Comparison of ENCODE assay signal across 8 mouse cellular contexts in the genomic region with DNA sequence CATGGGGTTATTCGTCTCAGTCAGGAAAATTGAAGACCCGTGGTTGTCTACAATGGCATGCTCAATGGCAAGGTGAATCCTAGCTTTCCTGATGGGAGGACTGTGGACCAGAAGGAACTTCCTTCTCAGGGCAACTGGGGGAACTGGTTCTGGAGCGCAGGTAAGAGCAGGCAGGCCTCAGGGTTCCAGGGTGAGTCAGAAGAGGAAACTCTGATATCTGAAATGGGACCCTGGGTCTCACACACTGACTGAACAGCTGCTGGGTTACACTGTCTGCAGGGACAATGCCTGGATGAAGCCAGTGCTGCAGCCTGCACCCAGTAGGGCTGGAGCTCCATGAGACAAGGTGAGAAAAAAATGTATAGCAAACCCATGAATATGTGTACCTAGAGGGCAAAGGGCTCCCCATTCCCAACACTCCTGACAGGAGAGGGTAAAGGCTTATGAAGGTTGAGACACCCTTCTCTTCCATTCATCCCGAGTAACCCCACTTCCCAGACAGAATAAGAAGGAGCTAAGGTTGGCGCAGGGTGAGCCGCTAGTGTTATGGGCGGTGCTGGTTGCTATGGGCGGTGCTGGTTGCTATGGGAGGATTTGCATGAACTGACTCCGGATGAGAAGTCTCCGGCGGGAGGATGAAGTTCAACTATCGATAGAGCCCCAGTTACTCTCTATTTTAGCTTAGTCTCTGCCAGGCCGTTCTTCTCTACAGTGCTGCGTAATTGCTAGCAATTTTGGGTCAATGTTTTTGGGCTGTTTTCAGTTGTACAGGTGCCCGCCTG. TPM values are rescaled to one million over a fixed set of nuclear protein-coding genes. Genes with fewer than 3 reads are reported as not detected.
DNase-seq lines count a peak whose midpoint lies in the region; ATAC-seq lines count a peak whose summit lies in the region.

No protein-coding gene starts in this region.

- no peak overlapping the region for H3K4me2 ChIP-seq in hindbrain, embryonic 15.5 days
- peak overlapping the region; percentile 54 for H3K4me2 ChIP-seq in liver, embryonic 12.5 days

- 22% methylated on average over 15 of the region's 15 CpGs for WGBS in hindbrain, embryonic 15.5 days
- 29% methylated on average over 15 of the region's 15 CpGs for WGBS in liver, embryonic 12.5 days (ENCODE audit: insufficient replicate concordance)

- peak; percentile 89 for DNase-seq in ZHBTc4 (ENCODE audit: low read depth, low spot score)
- peak; percentile 76 for DNase-seq in embryo, embryonic 9.5 days (ENCODE audit: extremely low spot score)
- DNase-seq in right cerebral cortex, postnatal 4 days: no peak
- DNase-seq in left cerebral cortex, adult 18-20 months (ENCODE audit: low spot score in 2 of 2): no peak

- no peaks in the 10 kb centered on the region for H3K9me3 ChIP-seq in hindbrain, embryonic 15.5 days
- H3K9me3 ChIP-seq in liver, embryonic 12.5 days (replicated peaks): no peaks in the 10 kb centered on the region

- H3K36me3 ChIP-seq in hindbrain, embryonic 15.5 days: peaks cover 20% of the 10 kb centered on the region
- H3K36me3 ChIP-seq in liver, embryonic 12.5 days: peaks cover 99% of the 10 kb centered on the region

- ATAC-seq in hindbrain, embryonic 15.5 days (ENCODE audit: low FRiP score, low read depth): peak; percentile 46; the same call in 1 of the 2 replicates
- peak; percentile 79 for ATAC-seq in liver, embryonic 12.5 days
- ATAC-seq in neutrophil, adult 5-6 weeks (ENCODE audit: extremely low read depth, insufficient number of reproducible peaks, low FRiP score, poor library complexity, severe bottlenecking): 0 out of 2 replicates have a peak, but pooled peaks have one; percentile 31
- no peak for ATAC-seq in cerebellum, adult (ENCODE audit: insufficient number of reproducible peaks, low FRiP score, low TSS enrichment)

- no peaks in the 10 kb centered on the region for H3K27me3 ChIP-seq in hindbrain, embryonic 15.5 days
- no peaks in the 10 kb centered on the region for H3K27me3 ChIP-seq in liver, embryonic 12.5 days (replicated peaks)

- no peaks in the 10 kb centered on the region for H3K4me1 ChIP-seq in hindbrain, embryonic 15.5 days (replicated peaks)
- H3K4me1 ChIP-seq in liver, embryonic 12.5 days: peaks cover 86% of the 10 kb centered on the region

- no peak overlapping the region for H3K4me3 ChIP-seq in hindbrain, embryonic 15.5 days
- peak overlapping the region; percentile 12; the same call in 1 of the 2 replicates for H3K4me3 ChIP-seq in liver, embryonic 12.5 days

- H3K27ac ChIP-seq in hindbrain, embryonic 15.5 days (replicated peaks): no peak overlapping the region
- peak overlapping the region; percentile 80 for H3K27ac ChIP-seq in liver, embryonic 12.5 days

- H3K9ac ChIP-seq in hindbrain, embryonic 15.5 days: no peak overlapping the region
- peak overlapping the region; percentile 35; the same call in 1 of the 2 replicates for H3K9ac ChIP-seq in liver, embryonic 12.5 days

RNA-seq across cellular contexts. Expression of gene Mgst3, which starts 19.4 kb away (rescaled TPM):
- 172 and 178 TPM in 2 replicates for polyA plus RNA-seq in hindbrain, embryonic 15.5 days (2015; fragmentation: Nextera tagmentation; extraction: Ambion mirVana)
- 388 and 396 TPM in 2 replicates for polyA plus RNA-seq in liver, embryonic 12.5 days (2016; fragmentation: Nextera tagmentation; extraction: Ambion mirVana)
- 3.1 and 3.5 TPM in 2 replicates for total RNA-seq in neutrophil, adult 5-6 weeks (2017)
- 100 to 1,000 TPM; 109 to 113 TPM for total RNA-seq in left cerebral cortex, adult 18-20 months (2021)

RNA-seq across cellular contexts. Expression of gene Aldh9a1, which starts 24.4 kb away (rescaled TPM):
- polyA plus RNA-seq in hindbrain, embryonic 15.5 days (2015; fragmentation: Nextera tagmentation; extraction: Ambion mirVana): 34.9 and 39.7 TPM in 2 replicates
- polyA plus RNA-seq in liver, embryonic 12.5 days (2016; fragmentation: Nextera tagmentation; extraction: Ambion mirVana): 94.4 and 99.5 TPM in 2 replicates
- 14.0 and 16.1 TPM in 2 replicates for total RNA-seq in neutrophil, adult 5-6 weeks (2017)
- total RNA-seq in left cerebral cortex, adult 18-20 months (2021): 10 to 100 TPM; 25.9 to 26.8 TPM

Comparison
In these comparisons a context has a peak if more than half of its experiments do, and no peak if none do; other contexts are left out.
1. DNase-seq: peak in ZHBTc4 (single experiment) and embryo, embryonic 9.5 days (single experiment); none in right cerebral cortex, postnatal 4 days (single experiment) and left cerebral cortex, adult 18-20 months (0 of 2).
2. RNA of gene Mgst3, which starts 19.4 kb away (total RNA-seq): 109 to 113 TPM in left cerebral cortex, adult 18-20 months; 3.1 to 3.5 TPM in neutrophil, adult 5-6 weeks; every median in the first group is over 10 times any median in the second.